Mouse (Mus musculus): ENCODE measurements around the gene Ubr2.

The Ubr2 gene

GRCm38 (mm10) chr17:46926192-46926591 is 84.2 kb downstream of the Ubr2 start:
- DNase-seq, result no peak

- no peak for DNase-seq
Measured at GRCm38 (mm10) chr17:46920855-46921254, 89.5 kb downstream of the Ubr2 start.

DNA sequence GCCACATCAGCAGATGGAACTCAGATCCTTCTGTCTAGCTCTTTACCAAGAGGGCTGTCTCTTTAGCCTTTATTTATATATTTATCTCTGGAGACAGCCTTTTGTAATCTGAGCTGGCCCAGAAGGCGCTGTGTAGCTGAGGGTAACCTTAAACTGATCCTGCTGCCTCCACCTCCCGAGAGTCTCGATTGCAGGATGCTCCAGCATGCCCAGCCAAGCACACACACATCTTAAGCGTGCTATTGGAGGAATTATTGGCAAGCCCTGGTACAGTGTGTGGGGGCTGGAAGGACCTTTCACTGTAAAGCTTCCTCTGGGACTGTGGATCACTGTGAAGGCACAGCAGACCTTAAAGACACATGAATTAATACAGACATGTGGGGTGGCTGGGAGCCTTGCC is 91.4 kb downstream of the Ubr2 start:
- no peak for DNase-seq

- no peak for DNase-seq
Measured at GRCm38 (mm10) chr17:46915129-46915528, 95.2 kb downstream of the Ubr2 start.

DNA sequence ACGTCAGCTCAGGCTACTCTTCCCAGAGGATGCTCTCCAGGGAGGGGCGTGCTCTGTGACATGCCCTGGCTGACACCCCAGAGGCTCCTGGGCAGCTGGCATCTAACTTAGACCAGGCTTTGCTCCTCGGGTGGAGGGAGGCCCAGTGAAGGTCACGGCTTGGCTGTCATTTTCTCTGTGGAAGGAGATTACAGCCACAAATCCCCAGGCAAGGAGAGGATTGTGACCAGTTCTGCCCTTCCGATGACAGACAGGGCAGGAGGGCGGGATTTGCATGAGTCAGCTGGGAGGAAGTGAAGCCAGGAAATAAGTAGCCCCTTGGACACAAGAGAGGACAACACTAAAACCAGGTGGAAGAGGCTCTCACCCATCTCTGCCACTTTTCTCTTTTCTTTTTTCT is 98.0 kb downstream of the Ubr2 start:
- DNase-seq, result no peak

GRCm38 (mm10) chr17:46910186-46910585 is 100.2 kb downstream of the Ubr2 start, which contains the start of gene Prph2:
TSS of gene Prph2 (plus strand) at chr17:46910459.
- no peak for DNase-seq

DNA sequence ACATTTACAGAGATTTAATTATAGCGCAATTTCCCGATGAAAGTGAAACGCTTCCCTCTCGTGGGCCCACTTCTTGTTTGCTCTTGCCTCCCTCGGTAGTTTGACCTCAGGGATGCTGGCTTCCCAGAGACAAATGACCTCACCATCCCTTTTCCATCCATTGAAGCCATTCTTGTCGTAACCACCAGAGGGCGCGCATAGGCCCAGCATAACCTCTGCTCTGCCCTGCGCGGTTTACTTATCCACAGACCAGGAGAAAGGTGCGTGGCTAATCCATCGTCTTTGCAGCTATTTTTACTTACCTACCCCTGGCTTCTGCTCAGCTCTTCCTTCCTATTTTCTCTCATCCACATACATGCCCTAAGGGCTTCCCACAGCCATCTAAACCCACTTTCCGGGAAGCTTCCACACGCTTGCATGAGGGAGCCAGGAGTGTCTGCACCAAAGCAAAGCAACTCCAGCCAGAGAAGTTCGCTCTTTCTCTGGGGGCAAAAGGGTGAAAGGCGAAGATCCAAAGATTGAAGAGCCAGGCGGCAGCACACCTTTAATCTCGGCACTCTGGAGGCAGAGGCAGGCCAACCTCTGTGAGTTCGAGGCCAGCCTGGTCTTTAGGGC is 106.4 kb downstream of the Ubr2 start:
- peak; percentile 62 for DNase-seq

DNA sequence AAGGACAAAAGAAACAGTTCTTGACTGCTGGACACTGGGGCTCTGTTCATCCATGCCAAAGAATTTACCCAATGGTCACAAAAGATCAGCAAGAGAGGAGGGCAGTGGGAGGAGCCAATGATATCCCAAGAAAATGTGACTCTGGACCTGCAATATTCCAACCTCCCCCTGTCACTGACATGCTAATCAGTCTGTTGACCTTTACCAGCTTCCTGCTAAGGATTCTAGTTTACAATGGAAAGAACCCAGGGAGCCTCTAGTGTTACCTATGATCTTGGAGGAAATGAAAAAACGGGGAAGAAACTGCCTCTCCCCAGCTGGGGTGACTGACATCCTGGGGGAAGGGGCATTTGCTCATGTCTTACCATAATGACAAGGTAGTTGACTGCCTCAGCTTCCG is 109.4 kb downstream of the Ubr2 start:
- DNase-seq, result no peak

- DNase-seq, result no peak
Measured at GRCm38 (mm10) chr17:46897221-46897950, 113.0 kb downstream of the Ubr2 start.

- DNase-seq, result no peak
Measured at GRCm38 (mm10) chr17:46895426-46895825, 114.9 kb downstream of the Ubr2 start.

- DNase-seq, result peak; percentile 45
Measured at GRCm38 (mm10) chr17:46890843-46891594, 119.3 kb downstream of the Ubr2 start.

DNA sequence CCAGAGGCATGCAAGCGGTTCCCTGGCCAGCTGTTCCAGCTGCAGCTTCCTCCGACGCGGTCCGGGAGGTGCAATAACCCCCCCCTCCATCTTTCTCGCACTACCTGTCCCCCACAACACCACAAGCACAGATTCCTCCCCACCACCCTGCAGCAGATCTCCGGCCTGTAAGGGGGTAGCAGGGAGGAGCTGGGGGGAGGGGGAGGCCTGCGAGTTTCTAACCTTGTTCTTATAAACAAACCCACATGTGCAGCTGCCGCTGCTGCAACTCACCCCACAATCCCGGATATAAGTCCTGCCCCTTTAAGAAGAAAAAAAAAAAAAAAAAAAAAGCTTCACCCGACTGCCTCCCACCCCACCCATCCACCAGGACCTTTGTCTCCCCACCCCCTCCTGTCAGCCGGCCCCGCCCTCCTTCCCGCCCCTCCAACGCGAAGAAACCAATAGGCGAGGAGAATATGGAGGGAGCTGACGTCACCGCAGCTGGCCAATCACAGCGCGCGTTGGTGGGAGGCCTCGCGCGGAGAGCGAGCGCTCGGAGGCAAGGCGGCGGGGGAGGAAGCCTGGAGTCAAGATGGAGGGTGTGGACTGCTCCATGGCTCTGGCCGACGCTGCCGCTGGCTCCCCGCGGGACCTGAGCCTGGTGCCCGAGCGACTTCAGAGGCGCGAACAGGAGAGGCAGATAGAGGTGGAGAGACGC is 120.1 kb downstream of the Ubr2 start, which contains the start of gene Tbcc:
Gene Tbcc, plus strand, starts transcription at position 569 of the 700 bp plus-strand sequence.
- peak; percentile 96 for DNase-seq

GRCm38 (mm10) chr17:46889450-46890084 is 120.8 kb downstream of the Ubr2 start:
- peak; percentile 79 for DNase-seq

GRCm38 (mm10) chr17:46888511-46889212 is 121.7 kb downstream of the Ubr2 start:
- DNase-seq, result peak; percentile 16

GRCm38 (mm10) chr17:46885910-46886643 is 124.3 kb downstream of the Ubr2 start:
- DNase-seq, result no peak

DNA sequence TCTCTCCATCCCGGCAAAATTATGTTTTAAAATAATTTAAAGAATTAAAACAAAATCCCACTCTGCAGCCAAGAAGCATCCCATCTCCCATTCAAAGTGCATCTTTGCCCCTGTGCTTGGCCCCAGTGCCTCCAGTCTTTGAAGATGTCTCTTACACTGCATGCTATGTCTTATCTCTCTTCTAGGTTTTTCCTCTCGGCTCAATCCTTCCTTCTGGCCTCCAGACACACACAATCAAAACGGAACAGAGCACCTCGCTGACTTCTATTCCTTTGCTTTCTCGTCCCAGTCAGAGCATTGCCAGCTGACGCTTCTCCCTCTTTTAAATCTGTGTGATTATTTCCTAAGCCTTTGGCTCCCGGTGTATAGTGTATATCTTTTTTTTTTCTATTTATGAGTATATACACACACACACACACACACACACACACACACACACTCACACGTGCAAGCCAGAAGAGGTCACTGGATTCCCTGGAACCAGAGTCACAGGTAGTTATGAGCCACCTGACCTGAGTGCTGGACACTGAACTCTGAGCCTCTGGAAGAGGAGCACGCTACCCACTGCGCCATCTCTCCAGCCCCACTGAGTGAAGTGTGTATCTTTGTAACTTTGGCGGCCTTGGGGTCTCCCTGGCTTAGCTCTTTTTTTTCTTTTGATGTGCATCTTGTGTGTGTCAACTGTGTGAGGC is 125.0 kb downstream of the Ubr2 start:
- DNase-seq, result no peak

GRCm38 (mm10) chr17:46884766-46885165 is 125.6 kb downstream of the Ubr2 start:
- no peak for DNase-seq

DNA sequence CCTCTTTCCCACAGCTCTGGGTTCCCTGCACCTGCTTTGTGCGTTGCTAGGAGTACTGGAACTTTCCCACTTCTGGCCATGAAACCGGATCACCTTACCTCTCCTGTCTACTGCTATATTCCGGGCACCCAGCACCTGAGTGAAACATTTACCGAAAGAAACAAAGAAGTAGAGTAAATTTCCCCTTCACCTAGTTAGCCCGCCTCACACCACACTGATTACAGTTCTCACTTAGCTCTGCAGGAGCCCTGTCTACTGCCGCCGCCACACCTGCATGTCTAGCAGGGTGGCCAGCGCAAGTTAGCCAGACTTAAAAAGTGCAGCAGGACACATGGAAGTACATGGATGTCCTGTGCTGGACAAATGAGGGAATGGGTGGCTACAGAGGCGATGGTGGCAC is 127.2 kb downstream of the Ubr2 start:
- no peak for DNase-seq

DNA sequence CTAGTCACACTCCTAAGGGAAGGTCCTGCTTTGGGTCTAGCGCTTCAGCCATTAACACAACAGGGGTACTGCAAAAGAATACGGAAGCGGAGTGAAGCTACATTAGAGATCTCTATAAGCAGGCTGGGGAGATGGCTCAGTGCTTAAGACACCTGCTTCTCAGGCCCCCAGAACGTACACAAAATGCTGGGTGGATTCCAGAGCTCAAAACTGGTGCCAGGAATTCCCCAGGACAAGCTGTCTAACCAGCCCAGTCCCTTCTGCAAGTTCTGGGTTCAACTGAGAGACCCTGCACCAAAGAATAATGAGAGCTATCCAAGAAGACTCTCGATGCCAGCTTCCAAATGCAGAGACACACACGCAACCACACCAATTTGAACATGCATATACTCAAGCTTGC is 128.6 kb downstream of the Ubr2 start:
- no peak for DNase-seq

GRCm38 (mm10) chr17:46880322-46880721 is 130.0 kb downstream of the Ubr2 start:
- no peak for DNase-seq

All from right cerebral cortex, postnatal 4 days (tissue).